Mouse (Mus musculus): Measurements from ENCODE around the gene Prdm1. TPM values are rescaled to one million over a fixed set of nuclear protein-coding genes. Genes with fewer than 3 reads are reported as not detected.

The Prdm1 gene
- polyA plus RNA-seq, 1 experiment from 2014 or later = 0.62 TPM

GRCm38 (mm10) chr10:44388706-44389233, 139.5 kb downstream of the Prdm1 start:
- ATAC-seq (replicated peaks; ENCODE audit: low FRiP score) (no peak), DNase-seq (ENCODE audit: low spot score) (no peak)
- 79% methylated on average over 11 of the region's 11 CpGs for WGBS
- Histone ChIP-seq H3K27me3 (replicated peaks; ENCODE audit: control insufficient read depth, insufficient read depth, low read length) (no peaks in the 10 kb centered on the region), H3K4me2 (no peak overlapping the region), H3K36me3 (ENCODE audit: control insufficient read depth, insufficient read depth, low read length) (no peaks in the 10 kb centered on the region), H3K27ac (ENCODE audit: low read depth, low read length) (no peak overlapping the region), H3K9me3 (ENCODE audit: control insufficient read depth, low read length) (no peaks in the 10 kb centered on the region), H3K4me3 (ENCODE audit: low read depth, low read length) (no peak overlapping the region), H3K9ac (ENCODE audit: low read depth, low read length) (no peak overlapping the region), H3K4me1 (replicated peaks; ENCODE audit: control insufficient read depth, insufficient read depth, low read length) (no peaks in the 10 kb centered on the region)

All from liver, embryonic 11.5 days (tissue).